10 mouse cellular contexts compared by ENCODE assay signal in the genomic region with DNA sequence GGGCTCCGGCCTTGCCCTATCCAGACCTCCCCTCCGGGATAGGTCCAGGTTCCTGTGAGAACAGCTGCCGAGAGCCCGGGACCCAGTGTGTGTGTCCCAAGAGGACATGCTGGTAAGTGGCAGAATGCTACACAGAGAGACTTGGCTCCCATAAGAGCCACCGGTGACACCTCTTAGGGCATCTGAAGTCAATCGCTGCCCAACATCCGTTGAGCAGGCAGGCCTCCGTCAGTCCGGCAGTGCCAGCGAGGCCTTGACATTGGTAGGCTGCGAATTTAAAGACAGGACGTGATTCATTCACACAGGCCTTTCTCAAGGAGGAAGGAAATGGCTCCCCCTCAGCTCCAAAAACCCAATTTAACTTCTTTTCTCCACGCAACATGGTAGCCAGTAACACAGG. TPM values are rescaled to one million over a fixed set of nuclear protein-coding genes. Genes with fewer than 3 reads are reported as not detected.
DNase-seq lines count a peak whose midpoint lies in the region; ATAC-seq lines count a peak whose summit lies in the region.
"Had no signal": no experiment of that assay in that cellular context is flagged by ENCODE, and none has a peak within 500 bp of the region (broad histone marks: within the 10 kb centered on the region; RNA-seq: fewer than 3 reads in every experiment).

No protein-coding gene starts in this region.

- WGBS in hindbrain, embryonic 15.5 days: 82% methylated on average over 13 of the region's 13 CpGs

- H3K4me1 ChIP-seq in hindbrain, embryonic 15.5 days (replicated peaks): peaks cover 24% of the 10 kb centered on the region

- no peak overlapping the region for H3K4me2 ChIP-seq in hindbrain, embryonic 15.5 days

- no peaks in the 10 kb centered on the region for H3K36me3 ChIP-seq in hindbrain, embryonic 15.5 days

- H3K9ac ChIP-seq in hindbrain, embryonic 15.5 days: no peak overlapping the region

- H3K27ac ChIP-seq in hindbrain, embryonic 15.5 days (replicated peaks): peak overlapping the region; percentile 75

- peak; percentile 31; the same call in 1 of the 2 replicates for ATAC-seq in common myeloid progenitor, adult 5-6 weeks (replicated peaks; ENCODE audit: low read depth, poor library complexity, severe bottlenecking)
- ATAC-seq in hindbrain, embryonic 15.5 days (ENCODE audit: low FRiP score, low read depth): no peak

- no peak overlapping the region for H3K4me3 ChIP-seq in hindbrain, embryonic 15.5 days

- peak; percentile 61 for DNase-seq in adrenal gland, postnatal 14 days
- DNase-seq in adrenal gland, adult 8-10 months: no peak
- peak; percentile 42 for DNase-seq in lung, postnatal 25 days (ENCODE audit: low spot score)
- DNase-seq in right cerebral cortex, postnatal 25 days: no peak
- no peak for DNase-seq in layer of hippocampus, postnatal 14 days (ENCODE audit: low spot score in 2 of 2)
- DNase-seq in cerebellum, postnatal 36 days: no peak

- H3K27me3 ChIP-seq in hindbrain, embryonic 15.5 days: no peaks in the 10 kb centered on the region

- no peaks in the 10 kb centered on the region for H3K9me3 ChIP-seq in hindbrain, embryonic 15.5 days

RNA-seq across cellular contexts. Expression of gene 2900026A02Rik, which starts 11.1 kb away (rescaled TPM):
- total RNA-seq in adrenal gland, postnatal 14 days (2021): 18.2 and 20.7 TPM in 2 replicates
- 10 to 100 TPM; 13.5 to 20.0 (median 15.7) TPM for total RNA-seq in adrenal gland, adult 8-10 months (2022)
- 6.4 and 7.8 TPM in 2 replicates for total RNA-seq in common myeloid progenitor, adult 5-6 weeks (2017)
- polyA plus RNA-seq in hindbrain, embryonic 15.5 days (2015; fragmentation: Nextera tagmentation; extraction: Ambion mirVana): 3.8 and 3.9 TPM in 2 replicates
- total RNA-seq in layer of hippocampus, postnatal 14 days (2021): 10 to 100 TPM; 69.6 to 70.6 TPM

RNA-seq across cellular contexts. Expression of gene Tmem211, which starts 16.8 kb away (rescaled TPM):
- total RNA-seq in adrenal gland, postnatal 14 days (2021): not detected in 2 replicates
- total RNA-seq in adrenal gland, adult 8-10 months (2022): not detected
- total RNA-seq in common myeloid progenitor, adult 5-6 weeks (2017): not detected in 2 replicates
- polyA plus RNA-seq in hindbrain, embryonic 15.5 days (2015; fragmentation: Nextera tagmentation; extraction: Ambion mirVana): not detected in 2 replicates
- not detected for total RNA-seq in layer of hippocampus, postnatal 14 days (2021)
- polyA plus RNA-seq: C2C12; liver, embryonic 16.5 days had no signal

Comparison
In these comparisons a context has a peak if more than half of its experiments do, and no peak if none do; other contexts are left out.
1. DNase-seq: peak in adrenal gland, postnatal 14 days (single experiment) and lung, postnatal 25 days (single experiment); none in adrenal gland, adult 8-10 months (single experiment), right cerebral cortex, postnatal 25 days (single experiment), layer of hippocampus, postnatal 14 days (0 of 2) and cerebellum, postnatal 36 days (0 of 2).